Mouse (Mus musculus): ENCODE results near the gene Gsx2.

The Gsx2 gene

GRCm38 (mm10) chr5:75076326-75077050 lies 1.1 kb downstream of the Gsx2 start:
- no peak for DNase-seq (ENCODE audit: low spot score in 2 of 2)

- DNase-seq (ENCODE audit: low spot score in 2 of 2), result no peak
Measured at GRCm38 (mm10) chr5:75077051-75077380, 1.6 kb downstream of the Gsx2 start.

GRCm38 (mm10) chr5:75079564-75079963 lies 4.2 kb downstream of the Gsx2 start:
- no peak for DNase-seq (ENCODE audit: low spot score in 2 of 2)

GRCm38 (mm10) chr5:75082439-75082838 lies 7.0 kb downstream of the Gsx2 start:
- DNase-seq (ENCODE audit: low spot score in 2 of 2), result no peak

GRCm38 (mm10) chr5:75083061-75083460 lies 7.7 kb downstream of the Gsx2 start:
- DNase-seq (ENCODE audit: low spot score in 2 of 2), result no peak

- DNase-seq (ENCODE audit: low spot score in 2 of 2), result no peak
Measured at GRCm38 (mm10) chr5:75083591-75084392, 8.4 kb downstream of the Gsx2 start.

DNA sequence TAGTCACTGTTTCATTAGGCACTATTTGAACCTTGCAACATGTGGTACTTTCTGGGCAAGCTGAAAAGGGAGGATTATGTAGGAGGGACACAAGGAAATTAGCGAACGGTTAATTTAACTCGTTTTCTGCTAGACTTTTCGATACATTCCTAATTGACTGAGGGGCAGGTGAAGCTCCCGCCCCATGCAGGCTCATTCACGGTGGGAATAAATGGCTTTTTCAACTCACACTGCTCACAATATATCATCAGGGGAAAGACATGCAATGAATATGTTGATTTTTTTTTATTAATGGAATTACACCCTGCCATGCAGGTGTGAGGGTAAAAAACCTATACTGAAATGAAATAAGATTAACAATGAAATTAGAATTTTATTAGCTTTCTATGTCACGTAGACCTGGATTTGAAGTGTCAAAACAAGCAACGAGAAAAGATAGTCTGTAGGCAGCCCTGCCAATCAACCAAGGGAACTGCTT lies 9.0 kb downstream of the Gsx2 start:
- DNase-seq (ENCODE audit: low spot score in 2 of 2), result no peak

DNA sequence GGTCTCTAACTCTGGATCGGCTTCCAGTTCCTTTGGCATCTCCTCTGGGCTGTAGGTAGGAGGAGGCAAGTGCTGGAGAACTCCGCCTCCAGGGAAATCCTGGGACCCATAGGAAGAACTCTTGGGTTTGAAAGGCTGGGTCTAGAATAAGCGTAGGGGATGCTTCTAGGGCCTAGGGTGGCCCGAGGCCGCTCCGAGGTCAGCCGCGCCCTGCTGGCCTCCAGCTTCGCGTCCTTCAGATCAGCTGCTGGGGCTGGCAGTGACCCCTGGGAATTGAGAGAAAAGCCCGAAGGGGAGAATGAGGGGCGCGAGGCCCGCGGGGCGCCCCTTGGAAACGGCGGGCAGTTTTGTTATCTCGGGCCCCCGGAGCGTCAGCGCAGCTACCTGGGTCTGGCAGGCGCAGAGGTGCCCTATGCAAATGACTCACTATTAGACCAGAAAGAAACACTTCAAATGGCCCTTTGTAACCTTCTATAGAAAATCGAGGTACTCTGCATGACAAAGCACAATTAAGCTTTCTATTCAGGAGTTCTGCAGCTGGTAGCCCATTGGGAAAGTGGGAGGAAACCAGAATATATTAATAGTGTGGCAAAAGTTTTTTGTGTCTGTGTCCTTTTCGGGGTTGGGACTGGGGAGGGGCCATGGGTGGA lies 9.6 kb downstream of the Gsx2 start:
- no peak for DNase-seq (ENCODE audit: low spot score in 2 of 2)

DNA sequence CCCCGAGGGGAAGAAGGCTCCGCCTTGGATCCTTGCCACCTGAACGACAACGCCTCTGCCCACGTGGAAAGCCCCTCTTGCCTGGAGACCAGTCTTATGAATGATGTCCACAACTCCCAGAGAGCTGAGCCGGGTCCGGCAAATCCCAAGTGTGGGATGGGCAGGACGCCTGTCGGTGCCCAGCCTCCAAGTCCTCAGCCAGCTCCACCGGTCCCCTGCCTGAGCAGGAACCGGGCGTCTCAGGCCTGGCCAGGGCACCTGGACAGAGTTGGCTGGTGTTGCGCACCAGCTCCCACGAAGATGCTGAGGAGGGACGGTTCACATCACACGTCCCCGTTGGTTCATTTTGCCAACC lies 10.1 kb downstream of the Gsx2 start:
- DNase-seq (ENCODE audit: low spot score in 2 of 2), result no peak

- no peak for DNase-seq (ENCODE audit: low spot score in 2 of 2)
Measured at GRCm38 (mm10) chr5:75085906-75086305, 10.5 kb downstream of the Gsx2 start.

GRCm38 (mm10) chr5:75106511-75106910 lies 31.1 kb downstream of the Gsx2 start:
- no peak for DNase-seq (ENCODE audit: low spot score in 2 of 2)

DNA sequence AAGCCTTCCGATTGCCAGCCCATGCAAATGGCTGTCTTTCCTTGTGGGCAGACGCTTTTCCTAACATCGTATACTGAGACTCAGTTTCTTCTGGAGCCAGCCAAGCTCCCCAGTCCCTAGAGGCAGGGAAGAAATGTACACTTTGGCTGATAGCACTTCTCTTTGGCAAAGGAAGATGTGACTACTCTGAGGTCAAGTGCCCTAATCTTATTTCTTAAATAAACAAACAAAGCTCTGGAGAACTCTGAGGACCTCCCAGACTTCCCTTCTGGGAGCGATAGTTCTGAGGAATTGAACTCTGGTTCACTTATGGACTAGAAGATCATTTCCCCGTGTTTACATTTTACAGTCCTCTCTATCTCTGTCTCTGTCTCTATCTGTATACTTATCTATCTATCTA lies 34.0 kb downstream of the Gsx2 start:
- no peak for DNase-seq (ENCODE audit: low spot score in 2 of 2)

DNA sequence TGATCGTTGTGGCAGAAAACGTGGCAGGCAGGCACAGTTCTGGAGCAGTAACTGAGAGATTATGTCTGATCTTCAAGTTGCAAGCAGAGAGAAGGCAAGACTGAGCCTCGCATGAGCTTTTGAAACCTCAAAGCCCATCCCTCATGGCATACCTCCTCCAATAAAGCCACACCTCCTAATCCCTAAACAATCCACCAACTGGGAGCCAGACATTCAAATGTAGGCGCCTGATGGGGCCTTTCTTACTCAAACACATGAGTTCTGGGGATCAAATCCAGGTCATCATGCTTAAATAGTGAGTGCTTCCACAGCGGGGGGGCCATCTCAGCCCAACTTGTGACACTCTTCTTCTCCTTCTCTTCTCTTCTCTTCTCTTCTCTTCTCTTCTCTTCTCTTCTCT lies 36.4 kb downstream of the Gsx2 start:
- no peak for DNase-seq (ENCODE audit: low spot score in 2 of 2)

- DNase-seq (ENCODE audit: low spot score in 2 of 2), result no peak
Measured at GRCm38 (mm10) chr5:75118840-75119239, 43.4 kb downstream of the Gsx2 start.

- peak; percentile 14 to 52 for DNase-seq (ENCODE audit: low spot score in 2 of 2)
Measured at GRCm38 (mm10) chr5:75121646-75122045, 46.2 kb downstream of the Gsx2 start.

All from urinary bladder, postnatal 36 days (tissue).